Mouse (Mus musculus) urinary bladder, postnatal 14 days (tissue): ENCODE results near the gene Usp2.
"Not testable (repeated sequence)": the region's sequence is repeated elsewhere in the genome, so short reads cannot be mapped to it uniquely, and the experiment has no call there.

Experiments used
- DNase-seq: peaks from one replicate; pipeline ENCODE4 v3.0.0; 2021; ENCODE audit warnings: low spot score

Usp2 gene

GRCm38 (mm10) chr9:44093612-44094503, 27.0 kb downstream of the Usp2 start:
- DNase-seq = peak; percentile 79

- no peak for DNase-seq
These were observed 27.9 kb downstream of the Usp2 start for GRCm38 (mm10) chr9:44094737-44095136.

GRCm38 (mm10) chr9:44095781-44096180, 29.0 kb downstream of the Usp2 start:
- DNase-seq = no peak

GRCm38 (mm10) chr9:44096536-44096935, 29.7 kb downstream of the Usp2 start:
- no peak for DNase-seq

GRCm38 (mm10) chr9:44101490-44101889, 34.7 kb downstream of the Usp2 start, which contains the start of gene Mfrp:
TSS of gene Mfrp (plus strand) at chr9:44101729.
- no peak for DNase-seq

- DNase-seq = no peak
These were observed 38.1 kb downstream of the Usp2 start for GRCm38 (mm10) chr9:44104881-44105280.

- DNase-seq = no peak
These were observed 39.0 kb downstream of the Usp2 start for GRCm38 (mm10) chr9:44105781-44106180.

GRCm38 (mm10) chr9:44106182-44106581, 39.4 kb downstream of the Usp2 start:
- DNase-seq = no peak

- DNase-seq = no peak
These were observed 39.8 kb downstream of the Usp2 start for GRCm38 (mm10) chr9:44106596-44106995.

- DNase-seq = peak; percentile 91
These were observed 40.3 kb downstream of the Usp2 start, which contains the start of gene C1qtnf5 for GRCm38 (mm10) chr9:44107110-44107509. TSS of gene C1qtnf5 (plus strand) at chr9:44107245.

- no peak for DNase-seq
These were observed 40.8 kb downstream of the Usp2 start for GRCm38 (mm10) chr9:44107557-44108179.

GRCm38 (mm10) chr9:44108269-44109055, 41.6 kb downstream of the Usp2 start:
- DNase-seq = no peak

- peak; percentile 75 for DNase-seq
These were observed 42.7 kb downstream of the Usp2 start for GRCm38 (mm10) chr9:44109360-44110095.

GRCm38 (mm10) chr9:44111909-44112308, 45.1 kb downstream of the Usp2 start:
- not testable (repeated sequence) for DNase-seq

GRCm38 (mm10) chr9:44113105-44113789, 46.4 kb downstream of the Usp2 start, which contains the start of the genes Gm49380 and Rnf26:
TSS of gene Gm49380 (minus strand) at chr9:44113500.
TSS of gene Rnf26 (minus strand) at chr9:44113517.
- DNase-seq = peak; percentile 96

- no peak for DNase-seq
These were observed 47.6 kb downstream of the Usp2 start for GRCm38 (mm10) chr9:44114453-44114852.

GRCm38 (mm10) chr9:44115599-44115998, 48.8 kb downstream of the Usp2 start:
- DNase-seq = no peak

GRCm38 (mm10) chr9:44116182-44116581, 49.4 kb downstream of the Usp2 start:
- DNase-seq = no peak

GRCm38 (mm10) chr9:44119011-44119410, 52.2 kb downstream of the Usp2 start:
- no peak for DNase-seq

- DNase-seq = no peak
These were observed 53.2 kb downstream of the Usp2 start for GRCm38 (mm10) chr9:44119948-44120465.

GRCm38 (mm10) chr9:44124317-44124716, 57.5 kb downstream of the Usp2 start:
- no peak for DNase-seq
